Mouse (Mus musculus): ENCODE data around the gene Hnrnpa0. TPM values are rescaled to one million over a fixed set of nuclear protein-coding genes. Genes with fewer than 3 reads are reported as not detected.

Hnrnpa0 gene
- polyA plus RNA-seq, 1 experiment: 169 TPM

GRCm38 (mm10) chr13:58128768-58129671, 664 bp upstream of the Hnrnpa0 start:
- H3K27ac ChIP-seq (ENCODE audit: control insufficient read depth, insufficient read depth, low read length): peak overlapping the region; percentile 63
- H3K27me3 ChIP-seq (ENCODE audit: control insufficient read depth, insufficient read depth, low read length): no peaks in the 10 kb centered on the region
- TF ChIP-seq POLR2A (IDR thresholded peaks at IDR 0.05; ENCODE audit: control insufficient read depth, extremely low read depth, insufficient read depth, low read length, poor library complexity) (peak; percentile 98), CTCF (IDR thresholded peaks at IDR 0.05; ENCODE audit: borderline replicate concordance, control insufficient read depth, extremely low read depth, insufficient read depth, low read length, poor library complexity) (no peak)
- DNase-seq: peak; percentile 93
- H3K4me3 ChIP-seq (ENCODE audit: control insufficient read depth, insufficient read depth, low read length): peak overlapping the region; percentile 64
- H3K4me1 ChIP-seq (replicated peaks; ENCODE audit: control insufficient read depth, insufficient read depth, low read length): peaks cover 7% of the 10 kb centered on the region
- WGBS: under 1% methylated on average over 83 of the region's 83 CpGs
- H3K36me3 ChIP-seq (ENCODE audit: control insufficient read depth, insufficient read depth, low read length): no peaks in the 10 kb centered on the region; the same call in 1 of the 2 replicates

GRCm38 (mm10) chr13:58127766-58128361, 492 bp downstream of the Hnrnpa0 start:
- WGBS: under 1% methylated on average over 80 of the region's 81 CpGs
- H3K36me3 ChIP-seq (ENCODE audit: control insufficient read depth, insufficient read depth, low read length): no peaks in the 10 kb centered on the region; the same call in 1 of the 2 replicates

GRCm38 (mm10) chr13:58126862-58127765, 1.2 kb downstream of the Hnrnpa0 start:
- no peaks in the 10 kb centered on the region; the same call in 1 of the 2 replicates for H3K36me3 ChIP-seq (ENCODE audit: control insufficient read depth, insufficient read depth, low read length)
- H3K4me1 ChIP-seq (replicated peaks; ENCODE audit: control insufficient read depth, insufficient read depth, low read length): peaks cover 7% of the 10 kb centered on the region
- under 1% methylated on average over 79 of the region's 92 CpGs for WGBS
- peak; percentile 26 for DNase-seq
- no peaks in the 10 kb centered on the region for H3K27me3 ChIP-seq (ENCODE audit: control insufficient read depth, insufficient read depth, low read length)
- peak overlapping the region; percentile 86 for H3K27ac ChIP-seq (ENCODE audit: control insufficient read depth, insufficient read depth, low read length)
- H3K4me3 ChIP-seq (ENCODE audit: control insufficient read depth, insufficient read depth, low read length): peak overlapping the region; percentile 95
- TF ChIP-seq CTCF (IDR thresholded peaks at IDR 0.05; ENCODE audit: borderline replicate concordance, control insufficient read depth, extremely low read depth, insufficient read depth, low read length, poor library complexity) (no peak), POLR2A (IDR thresholded peaks at IDR 0.05; ENCODE audit: control insufficient read depth, extremely low read depth, insufficient read depth, low read length, poor library complexity) (no peak)

More at GRCm38 (mm10) chr13:58127766-58128361, 492 bp downstream of the Hnrnpa0 start:
- H3K27me3 ChIP-seq (ENCODE audit: control insufficient read depth, insufficient read depth, low read length): no peaks in the 10 kb centered on the region
- TF ChIP-seq CTCF (IDR thresholded peaks at IDR 0.05; ENCODE audit: borderline replicate concordance, control insufficient read depth, extremely low read depth, insufficient read depth, low read length, poor library complexity): no peak
- peak overlapping the region; percentile 95 for H3K4me3 ChIP-seq (ENCODE audit: control insufficient read depth, insufficient read depth, low read length)
- DNase-seq: no peak
- H3K27ac ChIP-seq (ENCODE audit: control insufficient read depth, insufficient read depth, low read length): peak overlapping the region; percentile 86
- H3K4me1 ChIP-seq (replicated peaks; ENCODE audit: control insufficient read depth, insufficient read depth, low read length): peaks cover 7% of the 10 kb centered on the region

GRCm38 (mm10) chr13:58126126-58126525, 2.2 kb downstream of the Hnrnpa0 start:
- no peak overlapping the region for H3K4me3 ChIP-seq (ENCODE audit: control insufficient read depth, insufficient read depth, low read length)
- TF ChIP-seq CTCF (IDR thresholded peaks at IDR 0.05; ENCODE audit: borderline replicate concordance, control insufficient read depth, extremely low read depth, insufficient read depth, low read length, poor library complexity): no peak
- no peak for TF ChIP-seq POLR2A (IDR thresholded peaks at IDR 0.05; ENCODE audit: control insufficient read depth, extremely low read depth, insufficient read depth, low read length, poor library complexity)
- peak; percentile 63 for DNase-seq
- no peaks in the 10 kb centered on the region for H3K27me3 ChIP-seq (ENCODE audit: control insufficient read depth, insufficient read depth, low read length)
- WGBS: 29% methylated on average over 7 of the region's 7 CpGs
- H3K36me3 ChIP-seq (ENCODE audit: control insufficient read depth, insufficient read depth, low read length): no peaks in the 10 kb centered on the region; the same call in 1 of the 2 replicates
- H3K27ac ChIP-seq (ENCODE audit: control insufficient read depth, insufficient read depth, low read length): no peak overlapping the region
- H3K4me1 ChIP-seq (replicated peaks; ENCODE audit: control insufficient read depth, insufficient read depth, low read length): peaks cover 7% of the 10 kb centered on the region

- Histone ChIP-seq H3K36me3 (ENCODE audit: control insufficient read depth, insufficient read depth, low read length) (no peaks in the 10 kb centered on the region; the same call in 1 of the 2 replicates), H3K4me1 (replicated peaks; ENCODE audit: control insufficient read depth, insufficient read depth, low read length) (peaks cover 7% of the 10 kb centered on the region), H3K27ac (ENCODE audit: control insufficient read depth, insufficient read depth, low read length) (no peak overlapping the region), H3K4me3 (ENCODE audit: control insufficient read depth, insufficient read depth, low read length) (no peak overlapping the region), H3K27me3 (ENCODE audit: control insufficient read depth, insufficient read depth, low read length) (no peaks in the 10 kb centered on the region)
- no peak for DNase-seq
- WGBS: 84% methylated on average over 2 of the region's 2 CpGs
- TF ChIP-seq POLR2A (IDR thresholded peaks at IDR 0.05; ENCODE audit: control insufficient read depth, extremely low read depth, insufficient read depth, low read length, poor library complexity): no peak
- no peak for TF ChIP-seq CTCF (IDR thresholded peaks at IDR 0.05; ENCODE audit: borderline replicate concordance, control insufficient read depth, extremely low read depth, insufficient read depth, low read length, poor library complexity)
These were observed 3.4 kb downstream of the Hnrnpa0 start for GRCm38 (mm10) chr13:58124989-58125388.

- whole genome bisulfite sequencing: 93% methylated on average over 3 of the region's 3 CpGs
- no peak overlapping the region for H3K27ac ChIP-seq (ENCODE audit: control insufficient read depth, insufficient read depth, low read length)
- no peak for TF ChIP-seq POLR2A (IDR thresholded peaks at IDR 0.05; ENCODE audit: control insufficient read depth, extremely low read depth, insufficient read depth, low read length, poor library complexity)
- TF ChIP-seq CTCF (IDR thresholded peaks at IDR 0.05; ENCODE audit: borderline replicate concordance, control insufficient read depth, extremely low read depth, insufficient read depth, low read length, poor library complexity): no peak
These were observed 4.1 kb downstream of the Hnrnpa0 start for GRCm38 (mm10) chr13:58124278-58124677.

More at GRCm38 (mm10) chr13:58124278-58124677, 4.1 kb downstream of the Hnrnpa0 start:
- H3K27me3 ChIP-seq (ENCODE audit: control insufficient read depth, insufficient read depth, low read length): no peaks in the 10 kb centered on the region
- no peak overlapping the region for H3K4me3 ChIP-seq (ENCODE audit: control insufficient read depth, insufficient read depth, low read length)
- peaks cover 2% of the 10 kb centered on the region; the same call in 1 of the 2 replicates for H3K4me1 ChIP-seq (replicated peaks; ENCODE audit: control insufficient read depth, insufficient read depth, low read length)
- H3K36me3 ChIP-seq (ENCODE audit: control insufficient read depth, insufficient read depth, low read length): no peaks in the 10 kb centered on the region; the same call in 1 of the 2 replicates
- no peak for DNase-seq
